Mouse (Mus musculus): ENCODE data around the gene Kdm4b.

DNA sequence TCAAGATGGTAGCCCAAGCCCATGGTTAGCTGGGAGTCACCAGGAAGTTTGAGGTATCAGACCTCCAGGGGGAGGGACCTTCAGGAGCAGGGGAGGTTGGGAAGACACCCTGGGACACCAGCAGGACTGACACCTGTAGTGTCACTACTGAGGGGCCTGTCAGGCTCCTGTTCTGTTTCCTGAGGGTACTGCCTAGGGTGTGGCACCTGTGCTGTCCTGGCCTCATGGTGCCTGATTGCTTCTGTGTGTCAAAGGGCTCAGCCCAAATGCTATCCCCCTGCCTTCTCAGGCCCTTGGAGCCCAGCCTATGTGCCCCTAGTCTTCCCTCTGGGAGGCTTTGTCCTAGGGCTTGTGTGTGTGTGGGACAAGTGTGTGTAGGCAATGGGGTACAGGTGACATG, 22.7 kb downstream of the Kdm4b start:
- TF ChIP-seq CTCF (IDR thresholded peaks at IDR 0.05; ENCODE audit: control insufficient read depth, insufficient read depth, insufficient replicate concordance, low read depth, low read length) (no peak), POLR2A (IDR thresholded peaks at IDR 0.05; ENCODE audit: control insufficient read depth, low read depth, low read length) (no peak)
